Mouse (Mus musculus) hindbrain, postnatal 0 days (tissue): Measurements from ENCODE around the gene Gria4. TPM values are rescaled to one million over a fixed set of nuclear protein-coding genes. Genes with fewer than 3 reads are reported as not detected.
A peak's percentile ranks its signal among the peaks of the same experiment; 100 is the strongest.
"Not testable (repeated sequence)": the region's sequence is repeated elsewhere in the genome, so short reads cannot be mapped to it uniquely, and the experiment has no call there.

Experiments
- ATAC-seq: fragments of 200-750 bp; cut with Nextera tagmentation; 2 replicates; pipeline ENCODE4 v1.8.0; 2017; ENCODE audit warnings: mild to moderate bottlenecking, moderate TSS enrichment, moderate library complexity
- DNase-seq: peaks from one replicate; pipeline ENCODE4 v3.0.0-alpha.2; 2015; ENCODE audit warnings: low spot score
- H3K27ac ChIP-seq: fragments of 300-500 bp; sonication (generic); 2 replicates; pipeline ENCODE4 v1.5.1; 2014; ENCODE audit warnings: mild to moderate bottlenecking
- H3K27me3 ChIP-seq: fragments of 300-500 bp; sonication (generic); 2 replicates; pipeline ENCODE4 v1.6.1; 2014; ENCODE audit warnings: low read length, mixed read lengths; ENCODE audit not compliant: insufficient read depth
- H3K36me3 ChIP-seq: fragments of 300-500 bp; sonication (generic); 2 replicates; pipeline ENCODE4 v1.6.1; 2014; ENCODE audit warnings: low read length, mixed read lengths; ENCODE audit not compliant: insufficient read depth
- H3K4me1 ChIP-seq: fragments of 300-500 bp; sonication (generic); 2 replicates; pipeline ENCODE4 v1.6.1; 2014; ENCODE audit warnings: antibody characterized with exemption, low read length, mixed read lengths; ENCODE audit not compliant: insufficient read depth
- H3K4me2 ChIP-seq: fragments of 300-500 bp; sonication (generic); 2 replicates; pipeline ENCODE4 v1.6.1; 2014; ENCODE audit warnings: low read depth, mild to moderate bottlenecking, low read length, moderate library complexity, mixed read lengths
- H3K4me3 ChIP-seq: fragments of 300-500 bp; sonication (generic); 2 replicates; pipeline ENCODE4 v1.5.1; 2014; ENCODE audit warnings: low read length
- H3K9ac ChIP-seq: fragments of 300-500 bp; sonication (generic); replicated peaks from 2 replicates; pipeline ENCODE4 v1.6.1; 2014; ENCODE audit warnings: mild to moderate bottlenecking, low read length, moderate library complexity, mixed read lengths
- H3K9me3 ChIP-seq: fragments of 300-500 bp; sonication (generic); 2 replicates; pipeline ENCODE4 v1.6.1; 2016; ENCODE audit warnings: low read length, mixed read lengths
- CTCF ChIP-seq: IDR thresholded peaks from 2 replicates; pipeline ENCODE4 v1.5.1; 2016; ENCODE audit warnings: antibody characterized with exemption, control low read depth, low read depth
- WGBS: fragments of 180-500 bp; shearing (Covaris S2); extraction: QIAGEN DNeasy Blood & Tissue Kit; methylation state at CpG from one replicate; pipeline ENCODE4 v1.1.7; 2014; 5-methylcytosine and 5-hydroxymethylcytosine counted together
- polyA plus RNA-seq: library from polyadenylated mRNA; unstranded; fragments of >200 nt; fragmentation: Nextera tagmentation; extraction: Ambion mirVana; gene quantifications from 2 replicates; pipeline ENCODE4 v1.2.1, GENCODE M21; 2015
- total RNA-seq: library from RNA; depleted of rRNA; stranded (reverse); fragments of >200 nt; gene quantifications from 2 replicates; pipeline ENCODE4 v1.2.3, GENCODE M21; 2014

Gene Gria4
- total and polyA plus RNA-seq, 2 experiments from 2014 or later, result 38.6 to 94.6 TPM

DNA sequence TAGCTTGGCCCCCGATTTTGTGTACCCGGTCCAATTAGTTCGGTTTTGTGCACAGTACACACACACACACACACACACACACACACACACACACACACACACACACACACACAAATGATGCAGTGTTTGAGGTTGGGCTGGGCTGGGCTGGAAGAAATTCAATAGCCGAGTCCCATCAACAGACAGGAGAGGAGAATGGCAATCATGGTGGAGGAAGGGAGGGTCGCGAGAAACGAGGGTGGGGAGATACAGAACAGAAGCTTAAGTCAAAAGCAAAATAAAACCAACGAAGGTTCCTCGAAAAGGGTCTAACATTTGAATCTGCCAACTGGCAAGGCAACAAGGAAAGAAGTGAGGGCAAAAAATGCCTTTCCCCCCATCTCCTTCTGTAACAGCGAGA is 1.6 kb downstream of the Gria4 start:
- ATAC-seq, result 0 out of 2 replicates have a peak, but pooled peaks have one; percentile 29
- peak overlapping the region; percentile 63 for H3K9ac ChIP-seq
- DNase-seq, result peak; percentile 48
- TF ChIP-seq CTCF, result no peak
- peak overlapping the region; percentile 59 for H3K4me2 ChIP-seq
- WGBS, result 17% methylated on average over 10 of the region's 10 CpGs
- H3K9me3 ChIP-seq, result no peaks in the 10 kb centered on the region
- no peaks in the 10 kb centered on the region; the same call in 1 of the 2 replicates for H3K4me1 ChIP-seq
- peak overlapping the region; percentile 92; the same call in 1 of the 2 replicates for H3K27ac ChIP-seq
- no peaks in the 10 kb centered on the region for H3K27me3 ChIP-seq
- peak overlapping the region; percentile 82 for H3K4me3 ChIP-seq
- no peaks in the 10 kb centered on the region for H3K36me3 ChIP-seq

DNA sequence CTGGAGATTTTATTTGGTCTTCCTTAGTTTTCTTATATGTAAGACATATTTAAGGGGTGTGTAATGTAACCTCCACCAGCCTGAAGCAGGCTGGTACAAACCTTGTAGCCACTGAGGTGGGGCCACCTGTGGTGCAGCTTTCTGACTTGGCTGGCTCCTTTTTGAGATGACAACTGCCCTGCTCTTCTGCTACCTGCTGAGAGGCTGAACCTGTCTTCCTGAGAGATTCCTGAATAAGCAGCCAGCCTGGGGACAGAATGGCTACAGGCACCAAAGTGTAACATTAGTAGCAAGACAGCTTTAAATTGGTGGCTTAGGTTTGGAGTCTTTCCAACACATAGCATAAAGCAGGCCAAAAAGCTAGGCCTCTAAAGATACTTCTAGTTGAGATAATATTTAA is 46.6 kb downstream of the Gria4 start:
- H3K36me3 ChIP-seq, H3K9me3 ChIP-seq, DNase-seq, H3K4me1 ChIP-seq, H3K4me3 ChIP-seq, H3K9ac ChIP-seq, H3K4me2 ChIP-seq, H3K27ac ChIP-seq, ATAC-seq, H3K27me3 ChIP-seq: not testable (repeated sequence)

DNA sequence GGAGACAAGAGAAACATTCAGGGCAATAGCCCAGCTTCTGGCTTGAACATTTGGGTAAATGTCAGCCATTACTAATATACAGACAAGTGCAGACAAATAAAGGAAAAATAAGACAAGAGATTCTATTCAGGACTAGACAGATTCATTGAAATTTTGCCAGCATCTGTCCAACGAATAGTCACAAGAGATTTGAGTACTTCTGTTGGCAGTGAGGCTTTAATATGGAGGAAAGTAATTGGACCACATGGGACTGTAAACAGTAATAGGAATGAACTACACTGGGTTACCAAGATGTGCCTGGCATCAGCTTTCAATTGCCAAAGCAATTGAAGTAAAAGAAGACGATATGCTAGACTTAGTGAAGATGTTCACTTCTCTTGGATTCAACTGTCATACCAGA is 81.9 kb downstream of the Gria4 start:
- H3K4me3 ChIP-seq, result no peak overlapping the region

DNA sequence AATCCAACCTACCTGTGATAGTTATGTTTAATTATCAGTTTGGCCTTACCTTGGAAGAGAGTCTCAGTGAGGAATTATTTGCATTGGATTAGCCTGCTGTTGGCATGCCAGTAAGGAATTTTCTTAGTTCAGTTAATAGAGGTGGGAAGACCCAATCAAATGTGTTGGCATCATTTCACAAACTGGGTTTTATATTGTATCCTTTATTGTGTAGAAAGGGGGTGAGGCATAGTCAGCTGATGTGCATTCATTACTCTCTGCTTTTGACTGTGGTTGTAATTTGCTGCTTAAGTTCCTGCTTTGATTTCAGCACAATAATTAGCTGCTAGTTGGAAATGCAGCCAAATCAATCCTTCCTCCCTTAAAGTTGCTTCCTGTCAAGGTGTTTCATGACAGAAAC is 83.7 kb downstream of the Gria4 start:
- Histone ChIP-seq H3K27me3 (no peaks in the 10 kb centered on the region), H3K4me1 (no peaks in the 10 kb centered on the region), H3K27ac (no peak overlapping the region), H3K9ac (no peak overlapping the region), H3K4me3 (no peak overlapping the region), H3K36me3 (no peaks in the 10 kb centered on the region), H3K9me3 (no peaks in the 10 kb centered on the region), H3K4me2 (no peak overlapping the region)
- ATAC-seq, result no peak
- no peak for TF ChIP-seq CTCF
- DNase-seq, result no peak

More for the DNA sequence above, 81.9 kb downstream of the Gria4 start:
- DNase-seq (peak; percentile 58), ATAC-seq (peak; percentile 73; the same call in 1 of the 2 replicates)
- Histone ChIP-seq H3K27ac (no peak overlapping the region), H3K9ac (no peak overlapping the region), H3K4me1 (no peaks in the 10 kb centered on the region), H3K9me3 (no peaks in the 10 kb centered on the region), H3K4me2 (no peak overlapping the region), H3K36me3 (no peaks in the 10 kb centered on the region), H3K27me3 (no peaks in the 10 kb centered on the region)
- TF ChIP-seq CTCF, result no peak
- 50% methylated on average over 2 of the region's 2 CpGs for WGBS

DNA sequence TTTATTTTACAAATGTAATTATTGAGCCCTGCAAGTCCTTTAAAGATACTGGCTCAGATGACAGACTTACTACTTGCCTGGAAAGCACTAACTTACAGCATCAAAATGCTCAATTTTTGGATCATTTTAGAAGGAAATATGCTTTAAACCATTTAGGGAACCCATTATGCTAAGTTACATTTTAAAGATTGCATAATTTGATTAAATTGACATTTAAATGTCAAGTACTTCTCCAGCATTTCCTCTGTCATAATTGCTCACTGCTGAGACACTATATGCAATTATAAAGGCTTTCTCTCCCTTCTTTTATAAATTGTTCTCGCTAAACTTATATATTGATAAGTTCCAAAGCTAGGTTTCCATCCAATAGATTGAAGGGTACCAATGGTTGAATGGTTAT is 108.9 kb downstream of the Gria4 start:
- Histone ChIP-seq H3K4me2 (no peak overlapping the region), H3K9me3 (no peaks in the 10 kb centered on the region), H3K9ac (no peak overlapping the region), H3K36me3 (no peaks in the 10 kb centered on the region), H3K27ac (no peak overlapping the region), H3K4me3 (no peak overlapping the region), H3K4me1 (no peaks in the 10 kb centered on the region), H3K27me3 (no peaks in the 10 kb centered on the region)
- no peak for TF ChIP-seq CTCF
- DNase-seq (no peak), ATAC-seq (no peak)
- 80% methylated on average over 1 of the region's 1 CpGs for WGBS

DNA sequence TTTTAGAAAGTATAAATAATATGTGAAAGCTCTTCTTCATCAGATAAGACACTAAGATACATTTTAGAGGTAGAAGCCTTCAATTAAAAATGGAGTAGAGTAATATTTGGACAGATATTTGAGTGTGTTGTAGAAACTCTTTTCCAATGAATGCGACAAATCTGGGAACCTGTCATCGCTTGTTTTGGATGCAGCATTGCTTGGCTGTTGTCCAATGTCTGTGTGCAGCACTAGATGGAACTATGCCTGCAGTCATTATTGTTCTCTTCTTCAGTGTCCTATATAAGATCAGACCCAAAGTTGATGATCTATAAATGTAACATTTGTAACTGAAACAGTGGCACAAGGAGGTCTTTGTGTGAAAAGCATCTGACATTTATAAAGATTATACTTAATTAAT is 115.8 kb downstream of the Gria4 start:
- ATAC-seq, result no peak

DNA sequence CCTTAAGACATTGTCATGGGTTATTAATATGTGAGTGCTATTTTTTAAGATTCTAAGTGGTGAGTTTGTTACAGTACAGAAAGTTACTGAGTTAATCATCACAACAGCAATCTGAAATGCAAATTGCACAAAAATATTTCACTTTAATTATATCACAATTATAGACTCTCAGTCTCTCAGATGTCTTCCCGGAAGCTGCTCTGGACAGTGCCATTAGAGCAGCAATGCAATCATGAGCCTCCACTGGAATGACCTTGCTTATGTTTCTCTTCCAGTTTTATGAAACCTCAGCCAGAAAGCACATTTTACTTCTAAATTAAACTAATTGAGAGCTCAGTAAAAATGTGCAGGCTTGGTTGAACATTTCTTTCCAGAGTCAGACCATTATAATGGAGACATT is 116.9 kb downstream of the Gria4 start:
- 59% methylated on average over 1 of the region's 1 CpGs for WGBS
- Histone ChIP-seq H3K4me2 (no peak overlapping the region), H3K27me3 (no peaks in the 10 kb centered on the region), H3K9me3 (no peaks in the 10 kb centered on the region), H3K27ac (no peak overlapping the region), H3K4me3 (no peak overlapping the region), H3K36me3 (no peaks in the 10 kb centered on the region), H3K4me1 (no peaks in the 10 kb centered on the region), H3K9ac (no peak overlapping the region)
- peak; percentile 4 for DNase-seq
- ATAC-seq, result no peak
- no peak for TF ChIP-seq CTCF

More for the DNA sequence above, 115.8 kb downstream of the Gria4 start:
- peak; percentile 41 for DNase-seq
- no peak overlapping the region for H3K9ac ChIP-seq
- no peaks in the 10 kb centered on the region for H3K36me3 ChIP-seq
- no peak overlapping the region for H3K4me2 ChIP-seq
- H3K9me3 ChIP-seq, result no peaks in the 10 kb centered on the region
- TF ChIP-seq CTCF, result no peak
- 48% methylated on average over 2 of the region's 2 CpGs for WGBS
- no peaks in the 10 kb centered on the region for H3K4me1 ChIP-seq
- no peak overlapping the region for H3K27ac ChIP-seq
- H3K4me3 ChIP-seq, result no peak overlapping the region
- H3K27me3 ChIP-seq, result no peaks in the 10 kb centered on the region
